Mouse (Mus musculus) hindbrain, embryonic 11.5 days (tissue): ENCODE data around the gene Ppp1ca. TPM values are rescaled to one million over a fixed set of nuclear protein-coding genes. Genes with fewer than 3 reads are reported as not detected.

Source experiments
- ATAC-seq: fragments of 200-750 bp; cut with Nextera tagmentation; 2 replicates; pipeline ENCODE4 v1.8.0; 2017; ENCODE audit warnings: mild to moderate bottlenecking, moderate TSS enrichment, moderate library complexity; ENCODE audit not compliant: low FRiP score
- DNase-seq: peaks from one replicate; pipeline ENCODE4 v3.0.0-alpha.2; 2015; ENCODE audit warnings: low spot score
- H3K27ac ChIP-seq: fragments of 300-500 bp; sonication (generic); 2 replicates; pipeline ENCODE4 v1.5.1; 2014; ENCODE audit warnings: mild to moderate bottlenecking, low read depth, low read length
- H3K27me3 ChIP-seq: fragments of 300-500 bp; sonication (generic); 2 replicates; pipeline ENCODE4 v1.6.1; 2014; ENCODE audit warnings: mild to moderate bottlenecking, low read length, moderate library complexity, mixed read lengths; ENCODE audit not compliant: control insufficient read depth, insufficient read depth
- H3K36me3 ChIP-seq: fragments of 300-500 bp; sonication (generic); 2 replicates; pipeline ENCODE4 v1.6.1; 2014; ENCODE audit warnings: mild to moderate bottlenecking, low read length, moderate library complexity, mixed read lengths; ENCODE audit not compliant: control insufficient read depth, insufficient read depth
- H3K4me1 ChIP-seq: fragments of 300-500 bp; sonication (generic); replicated peaks from 2 replicates; pipeline ENCODE4 v1.6.1; 2014; ENCODE audit warnings: low read length, mixed read lengths; ENCODE audit not compliant: control insufficient read depth, insufficient read depth
- H3K4me2 ChIP-seq: fragments of 300-500 bp; sonication (generic); replicated peaks from 2 replicates; pipeline ENCODE4 v1.6.1; 2014; ENCODE audit warnings: mild to moderate bottlenecking, low read depth, low read length
- H3K4me3 ChIP-seq: fragments of 300-500 bp; sonication (generic); 2 replicates; pipeline ENCODE4 v1.5.1; 2014; ENCODE audit warnings: low read depth, low read length
- H3K9ac ChIP-seq: fragments of 300-500 bp; sonication (generic); 2 replicates; pipeline ENCODE4 v1.6.1; 2014; ENCODE audit warnings: low read depth, low read length
- H3K9me3 ChIP-seq: fragments of 300-500 bp; sonication (generic); 2 replicates; pipeline ENCODE4 v1.6.1; 2016; ENCODE audit warnings: low read length; ENCODE audit not compliant: control insufficient read depth
- WGBS: fragments of 180-500 bp; shearing (Covaris S2); extraction: QIAGEN DNeasy Blood & Tissue Kit; methylation state at CpG from one replicate; pipeline ENCODE4 v1.1.7; 2014; 5-methylcytosine and 5-hydroxymethylcytosine counted together
- polyA plus RNA-seq: library from polyadenylated mRNA; unstranded; fragments of >200 nt; fragmentation: Nextera tagmentation; extraction: Ambion mirVana; gene quantifications from 2 replicates; pipeline ENCODE4 v1.2.1, GENCODE M21; 2014

Ppp1ca gene
- 868 and 927 TPM in 2 replicates for polyA plus RNA-seq

DNA sequence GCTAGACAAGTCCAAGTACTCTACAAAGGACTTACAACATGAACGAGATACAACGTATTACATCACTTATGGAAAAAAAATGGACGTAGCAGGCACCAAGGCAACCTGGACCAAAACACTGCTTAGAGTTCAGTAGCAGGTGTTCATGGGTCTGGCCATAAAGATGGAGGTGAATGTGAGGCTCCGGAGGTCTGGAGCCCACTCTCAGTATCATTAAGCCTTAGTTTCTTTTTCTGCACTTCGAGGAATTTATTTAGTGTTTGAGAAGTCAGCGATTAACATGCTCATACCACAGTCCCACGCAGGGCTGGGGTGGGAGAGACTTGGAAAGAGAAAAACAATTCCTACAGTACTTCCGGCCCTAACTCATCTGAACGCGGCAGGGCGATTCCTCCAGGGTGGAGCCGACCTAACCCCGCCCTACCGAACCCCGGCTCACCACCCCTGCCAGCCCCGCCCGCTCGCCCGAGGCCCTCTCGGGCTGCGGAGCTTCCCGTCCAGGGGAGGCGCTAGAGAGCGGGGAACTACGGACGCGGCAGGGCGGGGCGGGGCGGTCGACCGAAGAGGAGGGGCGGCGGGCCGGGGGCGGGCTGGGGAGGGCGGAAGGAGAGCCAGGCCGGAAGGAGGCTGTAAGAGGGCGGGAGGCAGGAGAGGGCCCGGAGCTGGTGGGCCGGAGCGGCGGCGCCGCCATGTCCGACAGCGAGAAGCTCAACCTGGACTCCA, at the start of gene Ppp1ca:
Gene Ppp1ca (plus strand): TSS at position 538 of the 723 bp plus-strand sequence.
- DNase-seq (peak; percentile 98), ATAC-seq (peak; percentile 93)
- Histone ChIP-seq H3K4me1 (peaks cover 5% of the 10 kb centered on the region; the same call in 1 of the 2 replicates), H3K9me3 (no peaks in the 10 kb centered on the region), H3K4me2 (peak within 1 kb of the TSS; percentile 92), H3K27me3 (no peaks in the 10 kb centered on the region), H3K9ac (peak within 1 kb of the TSS; percentile 98), H3K4me3 (peak within 1 kb of the TSS; percentile 96), H3K27ac (peak within 1 kb of the TSS; percentile 84), H3K36me3 (peaks cover 11% of the 10 kb centered on the region)
- 8% methylated on average over 37 of the region's 47 CpGs for WGBS

DNA sequence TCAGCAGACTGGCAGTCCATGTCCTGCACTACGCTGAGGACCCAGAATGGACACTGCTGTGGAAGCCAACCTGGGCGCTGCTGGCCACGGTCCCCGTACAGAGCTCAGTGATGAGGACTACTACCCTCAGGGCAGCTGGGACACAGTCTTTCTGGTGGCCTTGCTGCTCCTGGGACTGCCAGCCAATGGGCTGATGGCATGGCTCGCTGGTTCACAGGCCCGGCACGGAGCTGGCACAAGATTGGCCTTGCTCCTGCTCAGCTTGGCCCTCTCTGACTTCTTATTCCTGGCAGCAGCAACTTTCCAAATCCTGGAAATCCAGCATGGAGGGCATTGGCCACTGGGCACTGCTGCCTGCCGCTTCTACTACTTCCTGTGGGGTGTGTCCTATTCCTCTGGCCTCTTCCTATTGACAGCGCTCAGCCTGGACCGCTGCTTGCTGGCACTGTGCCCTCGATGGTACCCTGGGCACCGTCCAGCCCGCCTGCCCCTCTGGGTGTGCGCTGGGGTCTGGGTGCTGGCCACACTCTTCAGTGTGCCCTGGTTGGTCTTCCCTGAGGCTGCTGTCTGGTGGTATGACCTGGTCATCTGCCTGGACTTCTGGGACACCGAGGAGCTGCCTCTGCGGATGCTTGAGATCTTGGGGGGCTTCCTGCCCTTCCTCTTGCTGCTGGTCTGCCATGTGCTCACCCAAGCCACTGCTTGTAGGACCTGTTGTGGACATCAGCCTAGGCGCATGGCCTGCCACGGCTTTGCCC, 49.3 kb upstream of the Ppp1ca start:
- 88% methylated on average over 18 of the region's 18 CpGs for WGBS
- H3K4me3 ChIP-seq: no peak overlapping the region
- ATAC-seq: no peak
- DNase-seq: no peak
- H3K36me3 ChIP-seq: no peaks in the 10 kb centered on the region
- no peaks in the 10 kb centered on the region for H3K27me3 ChIP-seq
- no peak overlapping the region for H3K27ac ChIP-seq
- no peaks in the 10 kb centered on the region for H3K9me3 ChIP-seq
- H3K9ac ChIP-seq: no peak overlapping the region
- H3K4me1 ChIP-seq: no peaks in the 10 kb centered on the region
- H3K4me2 ChIP-seq: no peak overlapping the region

DNA sequence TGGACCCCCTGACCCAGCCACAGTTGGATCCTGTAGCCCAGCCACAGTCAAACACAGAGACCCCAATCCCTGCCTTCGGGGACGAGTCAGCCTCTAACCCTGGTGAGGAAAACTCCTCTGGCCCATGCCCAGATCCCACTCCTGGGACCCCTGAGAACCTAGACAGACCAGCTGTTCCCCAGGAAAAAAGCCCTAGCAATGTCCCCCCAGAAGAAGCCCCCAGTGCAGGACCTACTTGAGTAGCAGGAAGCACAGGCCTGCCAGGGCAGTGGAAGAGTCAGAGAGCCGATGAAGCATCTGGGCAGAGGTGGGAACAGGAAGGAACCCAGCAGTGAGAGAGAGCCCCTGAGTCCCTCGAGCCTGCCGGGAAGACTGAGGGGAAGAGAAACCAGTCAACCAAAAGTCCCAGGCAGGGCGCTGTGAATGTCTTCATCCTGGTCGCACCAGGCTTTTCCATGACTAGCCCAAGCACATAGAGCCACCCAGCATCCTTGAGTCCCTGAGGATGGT, 48.1 kb upstream of the Ppp1ca start, which contains the start of gene Cabp4:
Gene Cabp4 (minus strand): TSS at position 275 of the 510 bp plus-strand sequence.
- H3K36me3 ChIP-seq: no peaks in the 10 kb centered on the region
- no peak within 1 kb of the TSS for H3K27ac ChIP-seq
- H3K27me3 ChIP-seq: no peaks in the 10 kb centered on the region
- DNase-seq: no peak
- no peaks in the 10 kb centered on the region for H3K9me3 ChIP-seq
- H3K4me1 ChIP-seq: 0 out of 2 replicates have a peak, but pooled peaks cover 2% of the 10 kb centered on the region
- WGBS: 76% methylated on average over 7 of the region's 7 CpGs
- ATAC-seq: no peak
- no peak within 1 kb of the TSS for H3K9ac ChIP-seq
- no peak within 1 kb of the TSS for H3K4me2 ChIP-seq
- no peak within 1 kb of the TSS for H3K4me3 ChIP-seq

DNA sequence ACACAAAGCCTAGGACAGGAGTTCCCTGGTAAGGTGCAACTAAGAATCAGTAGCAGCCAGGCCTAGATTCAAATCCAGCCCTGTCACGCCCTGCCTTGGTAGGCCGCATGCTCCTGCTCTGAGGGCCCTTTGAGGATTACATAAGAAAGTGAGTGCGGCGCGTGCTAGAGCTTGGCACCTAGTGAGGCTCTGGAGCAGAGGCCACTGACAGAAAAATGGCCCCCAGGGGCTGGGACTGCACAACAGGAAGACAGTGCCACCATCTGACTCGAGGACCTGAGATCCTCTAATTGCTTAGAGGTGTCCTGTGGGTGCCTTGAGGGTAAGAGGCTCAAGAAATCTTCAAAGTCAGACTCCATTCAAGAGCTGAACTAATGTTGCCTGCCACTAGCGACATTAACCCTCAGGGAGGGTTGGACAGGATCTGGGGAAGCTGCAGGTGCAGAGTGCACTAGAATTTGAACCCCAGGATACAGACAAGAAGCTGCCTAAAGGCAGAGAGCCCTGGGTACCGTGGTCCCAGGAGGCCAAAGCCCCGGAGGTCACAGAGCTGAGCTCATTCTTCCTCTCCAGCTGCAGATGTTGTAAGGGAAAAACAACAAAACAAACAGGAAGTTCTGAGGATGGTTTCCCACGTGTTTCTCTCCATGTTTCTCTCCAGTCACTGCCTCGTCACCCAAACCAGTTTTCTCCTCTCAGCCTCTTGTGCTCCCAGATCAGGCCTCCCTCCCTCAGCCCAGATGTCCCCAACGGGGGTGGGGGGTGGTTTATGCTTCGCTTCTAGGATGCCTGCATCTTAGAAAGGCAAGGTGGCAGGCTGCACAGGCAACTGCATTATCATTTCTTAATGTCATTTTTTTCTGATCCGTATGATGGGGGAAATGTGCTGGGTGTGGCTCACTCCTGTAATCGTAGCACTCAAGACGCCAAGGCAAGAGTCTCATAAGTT, 47.0 kb upstream of the Ppp1ca start:
- no peaks in the 10 kb centered on the region for H3K9me3 ChIP-seq
- DNase-seq (no peak), ATAC-seq (no peak)
- WGBS: 83% methylated on average over 16 of the region's 16 CpGs
- no peak overlapping the region for H3K4me3 ChIP-seq
- H3K27ac ChIP-seq: no peak overlapping the region
- H3K36me3 ChIP-seq: no peaks in the 10 kb centered on the region
- peaks cover 8% of the 10 kb centered on the region for H3K4me1 ChIP-seq
- H3K4me2 ChIP-seq: no peak overlapping the region
- H3K9ac ChIP-seq: no peak overlapping the region
- no peaks in the 10 kb centered on the region for H3K27me3 ChIP-seq

DNA sequence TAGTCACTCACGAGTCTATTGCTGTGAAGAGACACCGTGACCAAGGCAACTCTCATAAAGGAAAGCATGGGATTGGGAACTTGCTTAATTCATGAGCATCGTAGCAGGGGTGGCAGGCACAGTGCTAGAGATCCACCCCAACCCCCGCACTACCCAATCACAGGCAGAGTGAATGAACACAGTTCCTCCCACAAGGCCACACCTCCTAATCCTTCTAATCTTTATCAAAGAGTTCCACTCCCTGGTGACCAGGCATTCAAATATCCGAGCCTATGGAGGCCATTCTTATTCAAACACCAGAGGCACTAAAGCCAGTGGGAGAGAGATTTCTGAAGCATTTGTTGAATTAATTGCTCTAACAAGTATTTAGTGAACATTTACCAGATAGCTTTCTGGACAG, 45.9 kb upstream of the Ppp1ca start:
- no peak for ATAC-seq
- 91% methylated on average over 5 of the region's 5 CpGs for WGBS
- Histone ChIP-seq H3K4me2 (no peak overlapping the region), H3K27ac (no peak overlapping the region), H3K4me1 (peaks cover 8% of the 10 kb centered on the region), H3K36me3 (0 out of 2 replicates have a peak, but pooled peaks cover 2% of the 10 kb centered on the region), H3K4me3 (no peak overlapping the region), H3K9ac (no peak overlapping the region), H3K9me3 (no peaks in the 10 kb centered on the region), H3K27me3 (no peaks in the 10 kb centered on the region)
- no peak for DNase-seq

DNA sequence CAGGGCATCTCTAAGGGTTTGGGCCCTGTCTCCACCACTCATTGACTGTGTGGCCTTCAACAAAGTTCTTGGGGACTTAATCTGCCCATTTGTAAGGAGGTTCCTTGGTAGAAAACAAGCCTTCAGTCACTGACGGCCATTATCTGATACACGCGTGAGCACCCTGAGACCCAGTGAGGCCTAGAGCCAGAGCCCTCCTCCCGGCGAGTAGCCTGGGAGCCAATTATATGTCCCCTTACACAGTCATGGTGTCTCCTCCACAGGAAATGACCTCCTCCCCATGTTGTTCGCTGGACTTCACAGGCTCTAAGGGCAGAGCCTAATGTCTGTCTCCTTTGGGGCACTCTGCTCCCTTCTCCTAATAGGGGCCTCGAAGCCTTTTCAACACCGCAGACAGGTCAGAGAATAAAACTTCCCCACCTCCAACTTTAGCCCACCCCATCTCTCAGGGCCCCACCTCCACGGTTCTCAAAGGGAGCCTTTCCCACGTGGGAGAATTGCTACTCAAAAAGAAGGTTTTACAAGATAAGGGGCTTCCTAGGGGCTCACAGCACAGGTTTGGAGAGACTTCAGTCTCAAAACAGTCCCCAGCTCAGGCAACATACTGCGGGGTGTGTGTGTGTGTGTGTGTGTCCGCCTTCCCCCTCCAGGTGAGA, 45.4 kb upstream of the Ppp1ca start:
- Histone ChIP-seq H3K4me3 (no peak overlapping the region), H3K27ac (no peak overlapping the region), H3K27me3 (no peaks in the 10 kb centered on the region), H3K4me2 (no peak overlapping the region), H3K36me3 (0 out of 2 replicates have a peak, but pooled peaks cover 2% of the 10 kb centered on the region), H3K4me1 (peaks cover 8% of the 10 kb centered on the region), H3K9ac (no peak overlapping the region), H3K9me3 (no peaks in the 10 kb centered on the region)
- DNase-seq (no peak), ATAC-seq (no peak)
- 59% methylated on average over 12 of the region's 12 CpGs for WGBS

DNA sequence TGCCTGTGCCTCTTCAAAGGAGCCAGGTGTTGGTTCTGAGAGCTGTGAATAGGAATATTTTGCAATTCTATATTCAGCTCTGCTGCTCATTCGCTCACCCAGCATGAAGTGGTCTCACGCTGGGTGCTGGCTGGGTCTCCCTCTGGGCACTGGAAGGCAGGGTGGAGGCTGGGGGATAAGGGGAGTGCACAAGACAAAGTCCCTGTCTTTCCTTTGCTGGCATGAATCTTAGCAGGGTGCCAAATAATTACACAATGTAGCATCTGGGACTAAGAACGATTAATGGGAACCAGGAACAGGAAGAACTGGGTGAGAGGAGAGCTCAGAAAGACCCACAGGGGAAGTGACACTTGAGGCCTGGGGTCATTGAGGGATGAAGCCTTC, 44.9 kb upstream of the Ppp1ca start:
- 45% methylated on average over 3 of the region's 3 CpGs for WGBS
- DNase-seq (no peak), ATAC-seq (no peak)
- Histone ChIP-seq H3K4me3 (no peak overlapping the region), H3K27ac (no peak overlapping the region), H3K9me3 (no peaks in the 10 kb centered on the region), H3K4me1 (peaks cover 8% of the 10 kb centered on the region), H3K36me3 (0 out of 2 replicates have a peak, but pooled peaks cover 2% of the 10 kb centered on the region), H3K4me2 (no peak overlapping the region), H3K9ac (no peak overlapping the region), H3K27me3 (no peaks in the 10 kb centered on the region)
